Mouse (Mus musculus) gastrocnemius, postnatal 10 days (tissue): ENCODE data around the gene Cemip. TPM values are rescaled to one million over a fixed set of nuclear protein-coding genes. Genes with fewer than 3 reads are reported as not detected.
"Not testable (repeated sequence)": the region's sequence is repeated elsewhere in the genome, so short reads cannot be mapped to it uniquely, and the experiment has no call there.

Experiments
- DNase-seq: peaks from one replicate; pipeline ENCODE4 v3.0.0; 2021; ENCODE audit warnings: mixed read lengths
- long read RNA-seq, 2 experiments: library from polyadenylated mRNA; stranded (forward); transcript quantifications; one replicate each; pipeline ENCODE4 v2.0.0; 2021
- total RNA-seq, 2 experiments: library from RNA; stranded (reverse); gene quantifications; 2 replicates each; pipeline ENCODE4 v1.2.3; 2021

Cemip gene
- total RNA-seq: 1 to 10 TPM in 1 of 2 experiments, under 1 TPM in 1; 0.31 to 2.6 TPM
- long read RNA-seq, experiment 1: 0 reads
- long read RNA-seq, experiment 2: 0 reads

GRCm38 (mm10) chr7:84086039-84086829, at the start of gene Cemip:
TSS of gene Cemip (minus strand) at chr7:84086502.
- DNase-seq: peak; percentile 83

GRCm38 (mm10) chr7:84132704-84133103, 46.4 kb upstream of the Cemip start:
- DNase-seq: no peak

GRCm38 (mm10) chr7:84131736-84132135, 45.4 kb upstream of the Cemip start:
- DNase-seq: no peak

- peak; percentile 10 for DNase-seq
Observed at GRCm38 (mm10) chr7:84128661-84129060, 42.4 kb upstream of the Cemip start.

GRCm38 (mm10) chr7:84125730-84126129, 39.4 kb upstream of the Cemip start:
- DNase-seq: no peak

- not testable (repeated sequence) for DNase-seq
Observed at GRCm38 (mm10) chr7:84123651-84124050, 37.3 kb upstream of the Cemip start.

GRCm38 (mm10) chr7:84121778-84122177, 35.5 kb upstream of the Cemip start:
- no peak for DNase-seq

GRCm38 (mm10) chr7:84120142-84120760, 33.9 kb upstream of the Cemip start:
- no peak for DNase-seq

- DNase-seq: no peak
Observed at GRCm38 (mm10) chr7:84119216-84120105, 33.2 kb upstream of the Cemip start.

- no peak for DNase-seq
Observed at GRCm38 (mm10) chr7:84117543-84118122, 31.3 kb upstream of the Cemip start.

- DNase-seq: no peak
Observed at GRCm38 (mm10) chr7:84116621-84117542, 30.6 kb upstream of the Cemip start.

- no peak for DNase-seq
Observed at GRCm38 (mm10) chr7:84115385-84115784, 29.1 kb upstream of the Cemip start.

- DNase-seq: no peak
Observed at GRCm38 (mm10) chr7:84114775-84115174, 28.5 kb upstream of the Cemip start.

- no peak for DNase-seq
Observed at GRCm38 (mm10) chr7:84113035-84113390, 26.7 kb upstream of the Cemip start.

GRCm38 (mm10) chr7:84112351-84113034, 26.2 kb upstream of the Cemip start:
- DNase-seq: no peak

GRCm38 (mm10) chr7:84111716-84112350, 25.5 kb upstream of the Cemip start:
- DNase-seq: no peak

- no peak for DNase-seq
Observed at GRCm38 (mm10) chr7:84106942-84107341, 20.6 kb upstream of the Cemip start.

- no peak for DNase-seq
Observed at GRCm38 (mm10) chr7:84102589-84102988, 16.3 kb upstream of the Cemip start.

GRCm38 (mm10) chr7:84100672-84101071, 14.4 kb upstream of the Cemip start:
- DNase-seq: no peak

GRCm38 (mm10) chr7:84098098-84098497, 11.8 kb upstream of the Cemip start:
- DNase-seq: no peak
